Mouse (Mus musculus): ENCODE data around the gene Aldh1a2.

Aldh1a2 gene

DNA sequence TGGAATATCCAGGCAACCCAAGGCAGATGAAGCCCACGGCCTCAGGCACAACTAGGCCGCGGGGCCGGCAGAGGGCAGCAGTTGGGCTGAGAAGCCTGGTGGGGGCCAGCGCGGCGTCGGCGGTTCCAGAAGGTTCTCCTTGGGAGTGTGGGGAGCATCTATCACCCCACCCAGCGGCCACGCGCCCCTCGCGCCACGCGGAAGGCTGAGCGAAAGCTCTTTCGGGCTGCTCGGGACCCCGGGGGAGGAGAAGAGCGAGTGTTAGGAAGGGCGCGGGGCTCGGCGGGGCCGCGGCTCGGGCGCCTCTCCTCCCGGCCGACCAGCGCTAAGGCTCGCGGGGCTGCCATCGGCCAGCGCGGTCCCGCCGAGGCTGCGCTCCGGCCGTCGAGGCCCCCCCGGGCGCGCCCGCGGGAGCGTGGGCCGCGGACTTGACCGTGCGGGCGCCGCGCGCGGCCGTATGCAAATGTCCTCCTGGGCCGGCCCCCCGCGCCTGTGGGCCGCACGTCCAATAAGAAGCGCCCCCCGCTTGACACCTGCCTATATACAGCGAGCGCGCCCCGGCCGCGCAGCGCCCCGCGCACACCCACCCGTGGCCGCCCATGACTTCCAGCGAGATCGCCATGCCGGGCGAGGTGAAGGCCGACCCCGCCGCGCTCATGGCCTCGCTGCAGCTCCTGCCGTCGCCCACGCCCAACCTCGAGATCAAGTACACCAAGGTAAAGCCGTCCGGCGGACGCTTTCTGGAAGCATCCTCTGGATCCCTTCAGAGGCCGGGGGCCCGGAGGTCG lies at the start of gene Aldh1a2:
Gene Aldh1a2, plus strand, starts transcription at position 542 of the 788 bp plus-strand sequence.
- peak; percentile 14 to 42 for DNase-seq (ENCODE audit: low spot score in 2 of 2)

DNA sequence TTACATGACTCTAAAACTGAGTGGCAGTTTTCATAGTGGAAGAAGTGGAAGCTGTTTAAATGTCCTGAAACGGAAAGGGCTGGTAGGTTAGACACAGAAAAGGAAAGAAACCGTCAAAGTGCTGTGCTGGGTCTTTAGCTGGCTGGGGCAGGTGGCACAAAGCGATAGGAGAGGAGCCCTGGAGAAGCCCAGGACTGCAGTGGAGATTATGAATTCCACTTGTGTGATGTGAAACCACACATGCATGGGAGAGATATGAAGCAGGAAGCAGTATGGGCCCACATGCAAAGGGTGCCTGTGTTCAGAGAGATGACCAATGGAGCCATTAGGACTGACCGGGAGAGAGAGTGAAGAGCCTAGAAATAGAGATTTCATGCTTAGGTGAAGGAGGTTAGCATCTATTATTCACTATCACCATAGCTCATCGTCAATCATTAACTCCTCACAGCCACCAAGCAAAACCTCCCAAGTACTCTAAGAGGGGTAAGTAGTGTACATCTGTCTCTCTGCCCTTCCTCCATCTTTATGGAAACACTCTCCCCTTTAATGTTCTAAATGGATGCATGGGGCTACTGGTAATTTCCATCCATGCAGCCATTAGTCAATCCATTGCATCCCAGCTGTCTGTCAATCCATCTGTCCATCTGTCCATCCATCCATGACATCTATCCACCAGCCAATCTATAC lies 49.4 kb upstream of the Aldh1a2 start:
- DNase-seq (ENCODE audit: low spot score in 2 of 2), result no peak

GRCm38 (mm10) chr9:71166871-71167465 lies 48.6 kb upstream of the Aldh1a2 start:
- DNase-seq (ENCODE audit: low spot score in 2 of 2), result no peak

DNA sequence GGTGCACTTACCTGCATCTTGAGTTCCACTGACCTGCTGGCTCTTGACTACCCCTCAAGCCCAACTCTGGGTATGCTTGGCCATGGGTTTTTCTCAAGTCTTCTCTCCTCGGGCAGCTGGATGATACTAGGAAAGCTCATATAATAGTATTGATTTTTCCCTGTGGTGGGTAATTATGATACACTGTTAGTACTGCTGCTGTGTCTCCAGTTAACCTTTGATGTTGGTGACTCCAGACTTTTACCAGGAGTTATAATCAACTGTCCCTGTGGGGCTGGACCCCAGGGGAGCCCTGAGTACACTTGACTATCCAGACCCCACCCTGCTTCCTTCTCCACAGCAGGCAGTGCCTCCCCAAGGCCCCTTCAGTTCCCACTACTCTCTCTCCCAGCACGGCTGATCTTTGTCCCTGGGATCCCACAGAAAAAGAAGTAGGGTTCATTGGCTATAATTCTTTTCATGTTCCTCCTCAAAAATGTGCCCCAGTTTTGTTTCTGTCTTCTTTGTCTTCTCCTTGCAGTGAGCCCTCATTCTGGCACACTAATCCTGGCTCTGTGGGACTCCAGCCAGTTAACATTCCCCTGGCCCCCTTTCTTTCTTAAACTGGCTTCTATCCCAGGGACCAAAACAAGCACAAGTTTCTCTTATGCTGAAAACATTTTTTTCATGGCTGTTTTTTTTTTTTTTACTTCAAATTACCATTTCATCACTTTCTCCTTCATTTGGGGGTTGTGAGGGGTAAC lies 47.9 kb upstream of the Aldh1a2 start:
- DNase-seq (ENCODE audit: low spot score in 2 of 2), result no peak

- no peak for DNase-seq (ENCODE audit: low spot score in 2 of 2)
These were observed 47.1 kb upstream of the Aldh1a2 start, which contains the start of gene Aqp9 for GRCm38 (mm10) chr9:71168511-71168910. Gene Aqp9 (minus strand): TSS chr9:71168682.

- no peak for DNase-seq (ENCODE audit: low spot score in 2 of 2)
These were observed 42.1 kb upstream of the Aldh1a2 start for GRCm38 (mm10) chr9:71173533-71173932.

DNA sequence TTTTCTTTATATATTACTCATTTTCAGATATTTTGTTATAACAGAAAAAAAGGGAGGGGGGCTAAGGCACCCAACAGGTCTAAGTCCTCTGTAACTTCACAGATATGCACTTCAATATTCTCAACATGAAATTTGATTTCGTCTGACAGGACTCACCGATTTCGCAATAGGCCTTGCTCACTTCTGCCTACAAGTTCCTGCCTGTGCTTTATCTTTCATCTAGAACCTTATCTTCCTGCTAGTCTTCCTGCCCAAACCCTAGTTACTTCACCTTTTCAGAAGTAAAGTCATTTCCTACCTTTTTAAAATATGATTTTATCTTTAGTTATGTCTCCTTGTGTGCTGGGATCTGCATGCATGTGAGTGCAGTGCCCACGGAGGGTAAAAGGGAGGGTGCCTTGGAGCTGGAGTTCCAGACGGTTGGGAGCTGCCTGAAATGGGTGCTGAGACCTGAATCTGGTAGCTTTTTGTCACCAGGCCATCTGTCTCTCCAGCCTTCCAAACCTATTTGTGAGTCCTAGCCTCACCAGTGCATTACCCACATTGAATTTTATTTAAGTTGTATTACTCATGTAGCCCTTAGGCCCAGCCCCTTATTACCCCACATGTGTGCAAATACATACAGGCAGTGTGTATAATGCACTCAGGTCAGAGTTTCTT lies 41.1 kb upstream of the Aldh1a2 start:
- no peak for DNase-seq (ENCODE audit: low spot score in 2 of 2)

DNA sequence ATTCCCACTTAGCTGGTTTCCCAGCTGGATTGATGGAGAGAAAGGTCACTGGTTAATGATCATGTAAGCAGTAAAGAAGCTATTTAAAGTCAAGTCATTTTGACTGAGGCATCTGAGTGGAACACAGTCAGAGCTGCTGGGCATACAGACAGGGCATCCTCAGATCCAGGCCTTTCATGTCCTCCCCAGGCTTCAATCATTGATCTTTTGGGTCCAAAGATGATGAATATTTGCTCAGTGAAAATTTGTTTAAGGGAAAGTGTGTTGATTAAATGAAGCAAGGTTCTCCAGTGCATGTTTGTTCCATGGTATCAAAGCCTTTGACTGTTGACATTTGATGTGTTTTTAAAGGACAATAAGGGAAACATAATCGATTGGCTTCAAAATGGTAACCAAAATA lies 39.9 kb upstream of the Aldh1a2 start:
- no peak for DNase-seq (ENCODE audit: low spot score in 2 of 2)

- DNase-seq (ENCODE audit: low spot score in 2 of 2), result no peak
These were observed 36.2 kb upstream of the Aldh1a2 start for GRCm38 (mm10) chr9:71179276-71179896.

- no peak for DNase-seq (ENCODE audit: low spot score in 2 of 2)
These were observed 35.5 kb upstream of the Aldh1a2 start for GRCm38 (mm10) chr9:71179964-71180700.

- no peak for DNase-seq (ENCODE audit: low spot score in 2 of 2)
These were observed 30.3 kb upstream of the Aldh1a2 start for GRCm38 (mm10) chr9:71185285-71185684.

- no peak for DNase-seq (ENCODE audit: low spot score in 2 of 2)
These were observed 29.8 kb upstream of the Aldh1a2 start for GRCm38 (mm10) chr9:71185823-71186222.

- DNase-seq (ENCODE audit: low spot score in 2 of 2), result no peak
These were observed 28.2 kb upstream of the Aldh1a2 start for GRCm38 (mm10) chr9:71187396-71187795.

- peak; percentile 31 to 61 for DNase-seq (ENCODE audit: low spot score in 2 of 2)
These were observed 26.8 kb upstream of the Aldh1a2 start for GRCm38 (mm10) chr9:71188647-71189415.

DNA sequence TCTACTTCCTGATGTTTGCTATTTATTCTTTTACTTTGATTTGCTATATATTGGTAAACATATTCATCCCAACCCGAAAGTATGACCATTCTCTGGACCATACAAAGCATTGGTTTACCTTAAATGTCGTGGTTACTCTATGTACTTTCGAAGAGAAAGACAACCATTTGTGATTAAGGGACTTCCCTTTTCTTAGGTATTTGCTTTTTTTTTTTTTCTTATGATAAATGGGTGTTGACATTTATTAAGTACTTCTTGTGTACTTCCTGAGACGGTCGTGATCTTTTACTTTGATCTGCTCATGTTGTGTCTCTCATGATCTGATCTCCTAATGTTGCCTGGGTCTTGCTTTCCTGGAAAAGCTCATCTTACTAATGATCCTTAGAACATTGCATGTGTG lies 16.8 kb upstream of the Aldh1a2 start:
- no peak for DNase-seq (ENCODE audit: low spot score in 2 of 2)

DNA sequence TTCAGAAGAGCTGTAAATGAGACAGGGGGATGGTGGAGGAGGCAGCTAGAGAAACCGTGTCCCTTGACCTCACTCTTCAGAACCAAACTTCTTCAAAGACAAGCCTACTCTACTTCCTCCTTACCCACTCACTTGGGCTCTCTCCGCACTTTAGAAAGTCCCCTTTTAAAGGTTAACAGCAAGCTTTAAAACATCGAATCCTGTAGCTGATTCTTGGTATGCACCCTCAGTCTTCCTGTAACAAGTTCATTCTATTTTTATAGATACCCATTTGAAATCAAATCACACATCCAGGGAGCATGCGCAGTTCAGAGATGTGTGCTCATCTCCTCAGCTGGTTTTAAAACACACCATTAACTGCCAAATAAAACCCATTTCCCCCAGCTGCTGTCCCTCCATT lies 13.3 kb upstream of the Aldh1a2 start:
- no peak for DNase-seq (ENCODE audit: low spot score in 2 of 2)

- DNase-seq (ENCODE audit: low spot score in 2 of 2), result no peak
These were observed 6.3 kb upstream of the Aldh1a2 start for GRCm38 (mm10) chr9:71209299-71209698.

DNA sequence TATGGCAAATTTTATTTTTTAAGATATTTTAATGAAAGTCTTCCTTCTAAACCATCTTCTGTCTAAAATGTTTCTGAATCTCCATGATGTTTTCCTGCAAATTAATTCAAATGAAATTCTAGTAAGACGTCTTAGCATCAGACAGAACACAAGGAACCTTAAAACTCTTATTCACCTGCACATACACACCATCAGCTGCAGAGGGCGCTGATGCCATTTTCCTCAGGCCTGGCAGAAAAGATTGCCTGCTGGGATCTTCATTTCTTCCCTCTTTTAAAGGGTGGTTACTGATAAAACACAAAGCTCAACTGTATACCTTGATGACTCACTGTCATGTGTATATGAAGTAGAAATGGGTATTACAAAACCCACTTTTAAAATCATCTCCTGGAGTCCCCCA lies 4.7 kb upstream of the Aldh1a2 start:
- DNase-seq (ENCODE audit: low spot score in 2 of 2), result no peak

- peak in 1 of 2 experiments; percentile 22 for DNase-seq (ENCODE audit: low spot score in 2 of 2)
These were observed 2.0 kb upstream of the Aldh1a2 start for GRCm38 (mm10) chr9:71213636-71214035.

All from natural killer cell, adult 2 months (primary cell).